Mouse (Mus musculus): ENCODE results near the gene Efcab8.
A peak's percentile ranks its signal among the peaks of the same experiment; 100 is the strongest.

Efcab8 gene

GRCm38 (mm10) chr2:153779394-153779981, at the start of gene Efcab8:
Gene Efcab8, plus strand, starts transcription at chr2:153779931.
- peak; percentile 40 for DNase-seq (ENCODE audit: low read depth, low spot score)

- DNase-seq (ENCODE audit: low read depth, low spot score): no peak
These were observed 45.7 kb upstream of the Efcab8 start for GRCm38 (mm10) chr2:153734033-153734432.

GRCm38 (mm10) chr2:153740500-153741436, 39.0 kb upstream of the Efcab8 start, which contains the start of gene Mapre1:
Gene Mapre1, plus strand, starts transcription at chr2:153741274.
- peak; percentile 99 for DNase-seq (ENCODE audit: low read depth, low spot score)

- no peak for DNase-seq (ENCODE audit: low read depth, low spot score)
These were observed 38.2 kb upstream of the Efcab8 start for GRCm38 (mm10) chr2:153741437-153742065.

DNA sequence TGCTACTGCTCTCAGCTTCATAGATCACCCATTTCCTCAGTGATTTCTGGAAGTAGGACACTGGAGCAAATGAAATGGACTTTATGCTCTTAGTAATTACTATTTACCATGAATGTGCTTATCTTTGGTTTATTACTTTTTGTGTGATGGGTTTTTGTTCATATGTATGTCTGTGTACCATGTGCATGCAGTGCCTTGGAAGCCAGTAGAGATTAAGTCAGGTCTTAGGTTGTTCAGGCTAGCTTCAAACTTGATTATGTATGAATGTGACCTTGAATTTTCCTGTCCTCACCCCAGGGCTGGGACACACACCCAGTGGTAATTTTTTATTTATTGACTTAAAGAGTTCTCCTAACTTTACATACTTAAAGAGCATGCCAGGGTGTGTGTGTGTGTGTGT, 31.7 kb upstream of the Efcab8 start:
- DNase-seq (ENCODE audit: low read depth, low spot score): no peak

- no peak for DNase-seq (ENCODE audit: low read depth, low spot score)
These were observed 29.4 kb upstream of the Efcab8 start for GRCm38 (mm10) chr2:153750363-153750762.

GRCm38 (mm10) chr2:153762121-153762520, 17.6 kb upstream of the Efcab8 start:
- DNase-seq (ENCODE audit: low read depth, low spot score): no peak

- DNase-seq (ENCODE audit: low read depth, low spot score): no peak
These were observed 12.2 kb upstream of the Efcab8 start for GRCm38 (mm10) chr2:153767484-153767883.

DNA sequence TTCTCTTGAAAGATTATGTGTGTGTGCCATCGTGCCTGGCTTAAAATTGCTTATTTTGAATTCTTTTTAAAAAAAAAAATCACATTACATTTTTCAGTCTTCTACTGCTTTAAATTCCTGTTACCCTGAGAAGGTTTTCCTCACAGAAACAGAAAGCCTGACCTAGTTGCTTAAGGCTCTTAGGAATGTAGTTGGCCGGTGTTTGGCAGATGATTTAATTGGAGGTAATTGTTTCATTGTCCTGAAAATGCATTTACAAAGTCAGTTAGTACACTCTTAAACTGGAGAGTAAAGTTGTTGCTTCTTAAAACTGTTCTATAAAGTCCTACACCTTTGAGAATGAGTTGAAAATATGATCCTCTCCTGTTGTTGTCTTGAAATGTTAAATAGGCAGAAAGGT, 10.8 kb upstream of the Efcab8 start:
- DNase-seq (ENCODE audit: low read depth, low spot score): no peak

DNA sequence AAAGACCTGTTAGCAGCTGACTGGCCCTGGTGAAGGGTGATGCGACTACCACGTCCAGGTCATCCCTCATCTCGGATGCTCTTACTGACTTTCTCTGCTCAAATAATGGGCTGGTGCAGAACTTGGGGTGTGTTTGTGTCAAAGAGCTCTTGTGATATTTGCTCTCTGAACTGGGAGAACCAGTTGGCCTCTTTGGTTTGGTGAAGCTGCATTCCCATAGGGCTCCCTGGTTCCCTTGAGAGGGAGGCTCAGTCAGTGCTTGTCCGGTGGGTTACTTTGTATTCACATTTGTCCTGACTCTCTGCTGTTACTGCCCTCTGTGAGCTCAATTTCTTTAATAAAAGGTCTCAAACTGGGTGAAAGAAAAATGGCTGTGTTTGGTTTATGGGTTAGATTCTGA, 6.8 kb upstream of the Efcab8 start:
- no peak for DNase-seq (ENCODE audit: low read depth, low spot score)

GRCm38 (mm10) chr2:153775472-153775871, 4.3 kb upstream of the Efcab8 start:
- DNase-seq (ENCODE audit: low read depth, low spot score): no peak

- peak; percentile 75 for DNase-seq (ENCODE audit: low read depth, low spot score)
These were observed 931 bp upstream of the Efcab8 start for GRCm38 (mm10) chr2:153778638-153779362.

GRCm38 (mm10) chr2:153781181-153781580, 1.4 kb downstream of the Efcab8 start:
- no peak for DNase-seq (ENCODE audit: low read depth, low spot score)

DNA sequence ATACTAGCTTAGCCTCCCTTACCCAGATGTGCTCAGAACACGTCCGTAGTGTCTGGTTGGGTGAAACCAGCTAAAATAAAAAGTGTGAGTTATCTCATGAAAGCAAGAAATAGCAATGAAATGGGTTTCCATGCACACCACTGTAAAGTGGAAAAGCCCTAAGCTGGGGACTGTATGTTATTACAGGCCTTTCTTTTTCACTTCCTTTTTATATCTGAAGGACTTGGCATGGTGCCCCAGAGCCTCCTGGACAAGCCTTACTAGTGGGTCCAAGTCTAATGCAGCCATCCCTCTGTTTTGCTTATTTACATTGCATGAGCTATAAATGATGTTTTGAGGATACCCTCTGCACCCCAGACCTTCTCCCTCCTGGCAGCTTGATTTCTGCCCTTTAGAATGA, 4.9 kb downstream of the Efcab8 start:
- no peak for DNase-seq (ENCODE audit: low read depth, low spot score)

- no peak for DNase-seq (ENCODE audit: low read depth, low spot score)
These were observed 13.6 kb downstream of the Efcab8 start for GRCm38 (mm10) chr2:153793366-153793765.

- peak; percentile 19 for DNase-seq (ENCODE audit: low read depth, low spot score)
These were observed 15.4 kb downstream of the Efcab8 start for GRCm38 (mm10) chr2:153795090-153795489.

- peak; percentile 31 for DNase-seq (ENCODE audit: low read depth, low spot score)
These were observed 27.7 kb downstream of the Efcab8 start for GRCm38 (mm10) chr2:153807464-153807863.

DNA sequence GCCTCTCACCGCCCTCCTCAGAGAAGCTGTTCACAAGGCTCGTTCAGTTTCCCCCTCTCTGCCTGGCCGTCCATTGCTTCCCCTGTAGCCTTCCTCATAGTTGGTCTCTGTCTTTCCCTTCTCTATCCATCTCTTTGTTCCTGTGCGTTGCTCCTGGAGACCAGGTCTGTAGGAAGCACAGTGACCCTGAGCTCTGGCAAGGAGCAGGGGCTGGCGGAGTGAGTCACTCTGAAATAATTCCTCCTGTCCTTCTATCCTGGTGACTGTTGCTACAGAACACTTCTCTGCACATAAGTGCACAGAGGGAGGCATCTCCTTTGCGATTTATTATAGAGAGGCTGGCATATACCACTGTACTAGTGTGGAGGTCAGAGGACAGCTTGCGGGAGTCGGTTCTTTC, 28.4 kb downstream of the Efcab8 start:
- DNase-seq (ENCODE audit: low read depth, low spot score): no peak

DNA sequence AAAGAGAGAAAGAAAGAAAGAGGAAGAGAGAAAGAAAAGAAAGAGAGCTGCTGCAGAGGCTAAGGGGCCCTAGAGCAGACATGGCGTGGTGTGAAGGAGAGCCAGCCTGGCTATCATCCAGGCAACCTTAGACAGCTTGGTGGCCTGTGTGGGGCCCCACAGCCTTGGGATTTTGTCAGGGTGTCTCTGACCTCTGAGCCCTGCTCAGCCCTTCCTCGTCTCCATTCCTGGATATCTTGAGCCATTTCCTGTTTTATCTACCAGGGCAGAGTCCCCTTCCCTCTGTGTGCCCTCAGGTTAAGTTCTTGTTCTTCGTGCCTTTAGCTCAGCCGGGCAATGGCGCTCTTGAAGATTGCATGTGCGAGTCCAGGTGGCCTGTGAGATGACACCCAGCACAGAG, 29.1 kb downstream of the Efcab8 start:
- DNase-seq (ENCODE audit: low read depth, low spot score): no peak

DNA sequence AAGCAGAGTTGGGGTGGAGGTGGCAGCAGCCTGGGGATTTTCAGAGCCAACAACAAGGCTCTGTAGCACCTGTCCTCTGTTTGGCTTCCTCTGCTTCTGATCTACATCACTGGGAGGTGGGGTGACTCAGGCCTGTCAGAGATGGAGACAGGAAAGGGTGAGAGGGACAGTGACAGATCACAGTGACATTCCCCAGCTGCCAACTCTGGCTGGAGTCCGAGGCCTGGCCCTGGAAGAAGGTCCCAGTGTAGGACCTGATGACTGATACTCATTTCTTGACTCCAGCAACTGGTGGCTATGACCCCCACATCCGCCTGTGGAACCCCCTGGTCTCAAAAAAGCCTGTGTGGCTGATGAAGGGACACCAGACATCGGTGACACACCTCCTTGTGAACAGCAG, 30.2 kb downstream of the Efcab8 start:
- DNase-seq (ENCODE audit: low read depth, low spot score): no peak

GRCm38 (mm10) chr2:153822005-153822543, 42.3 kb downstream of the Efcab8 start:
- no peak for DNase-seq (ENCODE audit: low read depth, low spot score)

Measured in CD4-positive helper T cell, adult 2 months (primary cell).